Comparison of ENCODE assay signal across 9 mouse cellular contexts in the genomic region with DNA sequence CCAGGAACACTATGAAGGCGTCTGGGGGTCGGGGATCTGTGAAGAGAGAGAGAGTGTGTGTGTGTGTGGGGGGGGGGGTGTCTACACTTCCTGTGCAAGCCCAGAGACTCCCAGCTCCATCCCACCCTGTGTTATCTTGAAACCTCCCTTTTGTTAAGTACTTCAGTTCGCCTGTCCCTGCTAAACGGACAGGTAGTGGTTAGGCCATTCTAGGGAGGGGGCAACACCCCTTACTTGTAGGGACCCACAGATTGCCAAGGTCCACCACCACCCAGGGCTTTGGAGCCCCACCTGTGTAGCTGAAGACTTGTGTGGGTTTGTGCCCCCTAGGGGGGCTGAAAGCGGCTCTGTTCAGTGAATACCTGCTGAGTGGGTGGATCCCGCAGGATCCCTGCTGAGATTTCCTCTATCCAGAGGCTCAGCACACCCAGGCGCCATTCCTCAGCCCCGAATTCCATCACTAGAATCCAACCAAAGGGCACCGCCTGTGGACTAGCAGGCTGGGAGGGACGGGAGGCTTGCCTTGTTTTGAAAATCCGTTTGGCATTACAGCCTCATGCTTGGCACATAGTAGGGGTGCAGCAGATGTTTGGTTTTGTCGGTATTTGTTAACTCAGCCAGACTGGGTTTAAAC. TPM values are rescaled to one million over a fixed set of nuclear protein-coding genes. Genes with fewer than 3 reads are reported as not detected.
A peak's percentile ranks its signal among the peaks of the same experiment; 100 is the strongest.
DNase-seq lines count a peak whose midpoint lies in the region; ATAC-seq and TF ChIP-seq lines count a peak whose summit lies in the region.
"Had no signal": no experiment of that assay in that cellular context is flagged by ENCODE, and none has a peak within 500 bp of the region (broad histone marks: within the 10 kb centered on the region; RNA-seq: fewer than 3 reads in every experiment).

No protein-coding gene starts in this region.

- H3K27me3 ChIP-seq in forebrain, embryonic 11.5 days (ENCODE audit: control insufficient read depth, insufficient read depth, low read length), result peaks cover 38% of the 10 kb centered on the region
- H3K27me3 ChIP-seq in forebrain, embryonic 16.5 days (replicated peaks; ENCODE audit: control insufficient read depth, insufficient read depth, low read length), result peaks cover 36% of the 10 kb centered on the region
- no peaks in the 10 kb centered on the region for H3K27me3 ChIP-seq in testis, adult 2 months (ENCODE audit: control insufficient read depth, insufficient read depth, low read length)
- peaks cover 26% of the 10 kb centered on the region for H3K27me3 ChIP-seq in liver, postnatal 0 days (ENCODE audit: insufficient read depth, low read length)

- no peaks in the 10 kb centered on the region for H3K9me3 ChIP-seq in forebrain, embryonic 11.5 days (ENCODE audit: control insufficient read depth, low read length)
- no peaks in the 10 kb centered on the region for H3K9me3 ChIP-seq in forebrain, embryonic 16.5 days (ENCODE audit: control insufficient read depth, low read length)
- H3K9me3 ChIP-seq in liver, postnatal 0 days (ENCODE audit: low read length), result no peaks in the 10 kb centered on the region

- no peak for DNase-seq in forebrain, embryonic 11.5 days (ENCODE audit: low spot score)
- DNase-seq in testis, postnatal 10 days (ENCODE audit: low spot score), result no peak
- no peak for DNase-seq in liver, postnatal 0 days
- no peak for DNase-seq in right cerebral cortex, postnatal 4 days
- no peak for DNase-seq in spleen, postnatal 36 days (ENCODE audit: low spot score in 2 of 2)
- no peak for DNase-seq in left cerebral cortex, adult 8-10 months (ENCODE audit: low spot score in 2 of 2)

- no peak for ATAC-seq in forebrain, embryonic 11.5 days (replicated peaks; ENCODE audit: low FRiP score)
- ATAC-seq in forebrain, embryonic 16.5 days, result no peak
- no peak for ATAC-seq in liver, postnatal 0 days

- no peak for TF ChIP-seq POLR2A in testis, adult 2 months (IDR thresholded peaks at IDR 0.05; ENCODE audit: control insufficient read depth, low read depth, low read length)

- no peak for TF ChIP-seq CTCF in testis, adult 2 months (IDR thresholded peaks at IDR 0.05; ENCODE audit: control insufficient read depth, insufficient read depth, insufficient replicate concordance, low read depth, low read length)
- TF ChIP-seq CTCF in liver, postnatal 0 days (IDR thresholded peaks at IDR 0.05; ENCODE audit: low read depth), result no peak

- 9% methylated on average over 12 of the region's 12 CpGs for WGBS in forebrain, embryonic 11.5 days
- 14% methylated on average over 12 of the region's 12 CpGs for WGBS in forebrain, embryonic 16.5 days
- 45% methylated on average over 12 of the region's 12 CpGs for WGBS in liver, postnatal 0 days (ENCODE audit: insufficient replicate concordance)

- H3K9ac ChIP-seq in forebrain, embryonic 11.5 days (ENCODE audit: low read length), result peak overlapping the region; percentile 24; the same call in 1 of the 2 replicates
- H3K9ac ChIP-seq in forebrain, embryonic 16.5 days (replicated peaks; ENCODE audit: low read depth, low read length), result no peak overlapping the region
- no peak overlapping the region for H3K9ac ChIP-seq in liver, postnatal 0 days (replicated peaks)

- H3K36me3 ChIP-seq in forebrain, embryonic 11.5 days (ENCODE audit: control insufficient read depth, insufficient read depth, low read length), result no peaks in the 10 kb centered on the region
- no peaks in the 10 kb centered on the region for H3K36me3 ChIP-seq in forebrain, embryonic 16.5 days (ENCODE audit: control insufficient read depth, insufficient read depth)
- H3K36me3 ChIP-seq in testis, adult 2 months (ENCODE audit: control insufficient read depth, insufficient read depth, low read length), result no peaks in the 10 kb centered on the region; the same call in none of the 2 replicates
- no peaks in the 10 kb centered on the region for H3K36me3 ChIP-seq in liver, postnatal 0 days (replicated peaks; ENCODE audit: insufficient read depth, low read length)

- H3K4me3 ChIP-seq in forebrain, embryonic 11.5 days (ENCODE audit: low read depth, low read length), result peak overlapping the region; percentile 39
- H3K4me3 ChIP-seq in forebrain, embryonic 16.5 days (replicated peaks; ENCODE audit: low read length), result no peak overlapping the region
- H3K4me3 ChIP-seq in testis, adult 2 months (ENCODE audit: control insufficient read depth, low read depth, low read length), result peak overlapping the region; percentile 32; the same call in 1 of the 2 replicates
- H3K4me3 ChIP-seq in liver, postnatal 0 days (ENCODE audit: low read depth, low read length), result 0 out of 2 replicates have a peak overlapping the region, but pooled peaks have one; percentile 7

- H3K27ac ChIP-seq in forebrain, embryonic 11.5 days (ENCODE audit: low read depth, low read length), result no peak overlapping the region
- no peak overlapping the region for H3K27ac ChIP-seq in forebrain, embryonic 16.5 days (ENCODE audit: low read length)
- no peak overlapping the region for H3K27ac ChIP-seq in testis, adult 2 months (ENCODE audit: control insufficient read depth, insufficient read depth, low read depth, low read length)
- no peak overlapping the region for H3K27ac ChIP-seq in liver, postnatal 0 days (ENCODE audit: low read depth)

- peak overlapping the region; percentile 35 for H3K4me2 ChIP-seq in forebrain, embryonic 11.5 days (ENCODE audit: low read depth, low read length, severe bottlenecking)
- no peak overlapping the region for H3K4me2 ChIP-seq in forebrain, embryonic 16.5 days (ENCODE audit: low read length)
- no peak overlapping the region for H3K4me2 ChIP-seq in liver, postnatal 0 days (ENCODE audit: low read depth, low read length)

- H3K4me1 ChIP-seq in forebrain, embryonic 11.5 days (replicated peaks; ENCODE audit: control insufficient read depth, insufficient read depth, low read length), result peaks cover 27% of the 10 kb centered on the region; the same call in 1 of the 2 replicates
- H3K4me1 ChIP-seq in forebrain, embryonic 16.5 days (replicated peaks; ENCODE audit: control insufficient read depth, insufficient read depth, low read length), result peaks cover 12% of the 10 kb centered on the region
- peaks cover 27% of the 10 kb centered on the region for H3K4me1 ChIP-seq in testis, adult 2 months (ENCODE audit: control insufficient read depth, insufficient read depth, low read length)
- peaks cover 16% of the 10 kb centered on the region for H3K4me1 ChIP-seq in liver, postnatal 0 days (ENCODE audit: insufficient read depth)

- TF ChIP-seq EP300 in liver, postnatal 0 days (IDR thresholded peaks at IDR 0.05; ENCODE audit: low read depth), result no peak

RNA-seq across cellular contexts. Expression of a gene that starts 2.6 kb away (rescaled TPM):
- polyA plus RNA-seq in forebrain, embryonic 11.5 days (2014; fragmentation: Nextera tagmentation; extraction: Ambion mirVana), result 25.1 and 27.8 TPM in 2 replicates
- polyA plus RNA-seq in forebrain, embryonic 16.5 days (2015; fragmentation: Nextera tagmentation; extraction: Ambion mirVana), result 4.3 and 4.4 TPM in 2 replicates
- 7.9 TPM in 2 replicates for polyA plus RNA-seq in testis, adult 2 months (2012; rRNA removed)
- 1.6 and 2.3 TPM in 2 replicates for polyA plus RNA-seq in liver, postnatal 0 days (2015; fragmentation: Nextera tagmentation; extraction: Ambion mirVana)
- under 1 TPM; 0.48 to 0.93 (median 0.70) TPM for total RNA-seq in left cerebral cortex, adult 8-10 months (2022)
- total RNA-seq: hematopoietic stem cell, adult 5-6 weeks had no signal

RNA-seq across cellular contexts. Expression of a gene that starts 47.9 kb away (rescaled TPM):
- polyA plus RNA-seq in forebrain, embryonic 11.5 days (2014; fragmentation: Nextera tagmentation; extraction: Ambion mirVana), result 23.0 and 24.1 TPM in 2 replicates
- 34.8 and 37.6 TPM in 2 replicates for polyA plus RNA-seq in forebrain, embryonic 16.5 days (2015; fragmentation: Nextera tagmentation; extraction: Ambion mirVana)
- 14.9 and 15.0 TPM in 2 replicates for polyA plus RNA-seq in testis, adult 2 months (2012; rRNA removed)
- polyA plus RNA-seq in liver, postnatal 0 days (2015; fragmentation: Nextera tagmentation; extraction: Ambion mirVana), result 4.7 and 4.9 TPM in 2 replicates
- 10 to 100 TPM; 66.1 to 71.2 (median 70.1) TPM for total RNA-seq in left cerebral cortex, adult 8-10 months (2022)

RNA-seq across cellular contexts. Expression of a gene that starts 48.1 kb away (rescaled TPM):
- 133 and 145 TPM in 2 replicates for polyA plus RNA-seq in forebrain, embryonic 11.5 days (2014; fragmentation: Nextera tagmentation; extraction: Ambion mirVana)
- 133 and 140 TPM in 2 replicates for polyA plus RNA-seq in forebrain, embryonic 16.5 days (2015; fragmentation: Nextera tagmentation; extraction: Ambion mirVana)
- 69.1 and 70.1 TPM in 2 replicates for polyA plus RNA-seq in testis, adult 2 months (2012; rRNA removed)
- 39.5 and 44.0 TPM in 2 replicates for polyA plus RNA-seq in liver, postnatal 0 days (2015; fragmentation: Nextera tagmentation; extraction: Ambion mirVana)
- 10 to 100 TPM; 57.8 to 62.9 (median 60.1) TPM for total RNA-seq in left cerebral cortex, adult 8-10 months (2022)
